Mouse (Mus musculus) hindbrain, embryonic 15.5 days (tissue): ENCODE measurements around the gene Ppif. TPM values are rescaled to one million over a fixed set of nuclear protein-coding genes. Genes with fewer than 3 reads are reported as not detected.
A peak's percentile ranks its signal among the peaks of the same experiment; 100 is the strongest.

Source experiments
- ATAC-seq: fragments of 200-750 bp; cut with Nextera tagmentation; 2 replicates; pipeline ENCODE4 v1.8.0; 2017; ENCODE audit warnings: low read depth, moderate number of reproducible peaks, moderate TSS enrichment; ENCODE audit not compliant: low FRiP score
- H3K27ac ChIP-seq: fragments of 300-500 bp; sonication (generic); replicated peaks from 2 replicates; pipeline ENCODE4 v1.5.1; 2015; ENCODE audit warnings: mild to moderate bottlenecking, inconsistent platforms
- H3K27me3 ChIP-seq: fragments of 300-500 bp; sonication (generic); 2 replicates; pipeline ENCODE4 v1.6.1; 2015; ENCODE audit warnings: control low read depth, inconsistent platforms
- H3K36me3 ChIP-seq: fragments of 300-500 bp; sonication (generic); 2 replicates; pipeline ENCODE4 v1.6.1; 2015; ENCODE audit warnings: control low read depth, inconsistent platforms
- H3K4me1 ChIP-seq: fragments of 300-500 bp; sonication (generic); replicated peaks from 2 replicates; pipeline ENCODE4 v1.6.1; 2015; ENCODE audit warnings: control low read depth, inconsistent platforms
- H3K4me2 ChIP-seq: fragments of 300-500 bp; sonication (generic); 2 replicates; pipeline ENCODE4 v1.6.1; 2015; ENCODE audit warnings: moderate library complexity, mild to moderate bottlenecking, inconsistent platforms
- H3K4me3 ChIP-seq: fragments of 300-500 bp; sonication (generic); 2 replicates; pipeline ENCODE4 v1.5.1; 2015; ENCODE audit warnings: mild to moderate bottlenecking, inconsistent platforms
- H3K9ac ChIP-seq: fragments of 300-500 bp; sonication (generic); 2 replicates; pipeline ENCODE4 v1.6.1; 2015; ENCODE audit warnings: inconsistent platforms
- H3K9me3 ChIP-seq: fragments of 300-500 bp; sonication (generic); 2 replicates; pipeline ENCODE4 v1.6.1; 2016; ENCODE audit warnings: control low read depth, inconsistent platforms
- WGBS: fragments of 180-500 bp; shearing (Covaris S2); methylation state at CpG from one replicate; pipeline ENCODE4 v1.1.7; 2015; 5-methylcytosine and 5-hydroxymethylcytosine counted together
- polyA plus RNA-seq: library from polyadenylated mRNA; unstranded; fragments of >200 nt; fragmentation: Nextera tagmentation; extraction: Ambion mirVana; gene quantifications from 2 replicates; pipeline ENCODE4 v1.2.1, GENCODE M21; 2015

Ppif gene
- 33.2 and 40.7 TPM in 2 replicates for polyA plus RNA-seq

DNA sequence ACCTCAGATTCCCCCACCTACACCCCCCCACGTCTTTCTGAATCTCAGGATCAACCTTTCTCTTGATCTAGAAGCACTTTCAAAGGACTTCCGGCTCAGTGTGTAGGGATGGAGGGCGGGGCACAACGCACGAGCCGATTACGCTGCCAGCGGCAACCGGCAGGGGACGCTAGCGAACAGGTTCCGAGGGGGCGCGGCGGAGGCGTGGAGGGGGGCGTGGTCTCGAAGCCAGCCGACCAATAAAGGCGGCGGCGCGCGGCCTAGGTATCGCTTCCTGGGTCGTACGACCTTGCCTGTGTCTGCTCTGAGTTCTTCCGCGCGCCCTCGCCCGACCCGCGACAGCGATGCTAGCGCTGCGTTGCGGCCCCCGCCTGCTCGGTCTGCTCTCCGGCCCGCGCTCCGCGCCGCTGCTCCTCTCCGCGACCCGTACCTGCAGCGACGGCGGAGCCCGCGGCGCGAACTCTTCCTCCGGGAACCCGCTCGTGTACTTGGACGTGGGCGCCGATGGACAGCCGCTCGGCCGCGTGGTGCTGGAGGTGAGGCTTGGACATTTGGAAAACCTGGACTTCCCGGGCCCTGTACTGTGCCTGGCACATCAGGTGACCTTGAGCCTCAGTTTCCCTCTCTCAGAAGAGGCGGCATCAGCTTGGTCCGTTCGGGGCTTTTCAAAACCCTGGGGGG is at the start of gene Ppif:
TSS of gene Ppif (plus strand) at position 267 of the 681 bp plus-strand sequence.
- WGBS, result under 1% methylated on average over 68 of the region's 70 CpGs
- Histone ChIP-seq H3K27ac (peak within 1 kb of the TSS; percentile 65), H3K27me3 (no peaks in the 10 kb centered on the region), H3K9me3 (no peaks in the 10 kb centered on the region), H3K4me1 (peaks cover 25% of the 10 kb centered on the region), H3K4me2 (peak within 1 kb of the TSS; percentile 94), H3K36me3 (peaks cover 14% of the 10 kb centered on the region), H3K9ac (peak within 1 kb of the TSS; percentile 81), H3K4me3 (peak within 1 kb of the TSS; percentile 88)
- peak; percentile 93 for ATAC-seq

DNA sequence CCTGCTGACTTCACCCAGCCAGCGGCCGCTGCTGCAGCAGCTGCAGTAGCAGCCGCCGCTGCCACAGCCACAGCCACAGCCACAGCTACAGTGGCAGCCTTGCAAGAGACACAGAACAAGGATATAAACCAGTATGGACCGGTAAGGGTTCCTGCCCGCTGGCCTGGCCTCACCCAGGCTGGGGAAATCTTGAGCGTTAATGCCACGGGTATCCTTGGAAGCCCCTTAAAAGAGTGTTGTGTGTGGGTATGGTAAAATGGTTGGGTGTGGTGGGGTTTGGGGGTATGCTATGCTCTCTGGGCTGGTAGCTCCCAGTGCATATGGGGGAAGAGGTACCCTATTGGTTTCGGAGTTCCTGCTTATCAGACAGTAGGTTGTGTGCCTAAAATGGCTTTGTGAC is 48.2 kb upstream of the Ppif start:
- no peak overlapping the region for H3K9ac ChIP-seq
- no peaks in the 10 kb centered on the region for H3K9me3 ChIP-seq
- no peak overlapping the region for H3K27ac ChIP-seq
- no peak overlapping the region for H3K4me3 ChIP-seq
- WGBS, result 81% methylated on average over 9 of the region's 9 CpGs
- ATAC-seq, result no peak
- no peak overlapping the region for H3K4me2 ChIP-seq
- H3K4me1 ChIP-seq, result 0 out of 2 replicates have a peak, but pooled peaks cover 5% of the 10 kb centered on the region
- H3K27me3 ChIP-seq, result no peaks in the 10 kb centered on the region
- H3K36me3 ChIP-seq, result peaks cover 72% of the 10 kb centered on the region

DNA sequence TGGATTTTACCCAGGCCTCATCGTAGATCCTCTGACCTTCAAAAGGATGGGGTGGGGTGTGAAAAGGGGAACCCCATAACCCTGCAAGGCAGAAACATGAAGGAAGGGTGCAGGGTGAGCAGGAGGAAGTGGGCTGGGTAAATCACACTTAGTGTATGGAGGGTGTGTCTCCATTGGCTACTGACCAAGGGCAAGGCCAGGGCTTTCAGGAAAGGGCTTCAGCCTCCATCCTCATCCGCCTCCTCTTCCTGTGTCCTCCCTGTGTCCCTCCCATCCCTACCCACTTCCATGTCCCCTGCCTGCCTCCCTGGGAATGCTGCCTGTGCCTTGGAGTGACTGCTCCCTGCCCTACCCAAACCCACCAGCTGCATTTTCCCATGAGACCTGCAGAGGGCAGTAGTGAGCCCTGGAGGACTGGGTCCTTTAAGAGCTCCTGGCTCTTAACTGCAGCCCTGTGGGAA is 47.8 kb upstream of the Ppif start:
- ATAC-seq, result peak; percentile 23; the same call in 1 of the 2 replicates
- no peak overlapping the region for H3K4me3 ChIP-seq
- 69% methylated on average over 2 of the region's 2 CpGs for WGBS
- 0 out of 2 replicates have a peak overlapping the region, but pooled peaks have one; percentile 16 for H3K27ac ChIP-seq
- H3K27me3 ChIP-seq, result no peaks in the 10 kb centered on the region
- no peak overlapping the region for H3K9ac ChIP-seq
- no peaks in the 10 kb centered on the region for H3K9me3 ChIP-seq
- H3K4me2 ChIP-seq, result no peak overlapping the region
- peaks cover 77% of the 10 kb centered on the region for H3K36me3 ChIP-seq
- H3K4me1 ChIP-seq, result 0 out of 2 replicates have a peak, but pooled peaks cover under 1% of the 10 kb centered on the region

DNA sequence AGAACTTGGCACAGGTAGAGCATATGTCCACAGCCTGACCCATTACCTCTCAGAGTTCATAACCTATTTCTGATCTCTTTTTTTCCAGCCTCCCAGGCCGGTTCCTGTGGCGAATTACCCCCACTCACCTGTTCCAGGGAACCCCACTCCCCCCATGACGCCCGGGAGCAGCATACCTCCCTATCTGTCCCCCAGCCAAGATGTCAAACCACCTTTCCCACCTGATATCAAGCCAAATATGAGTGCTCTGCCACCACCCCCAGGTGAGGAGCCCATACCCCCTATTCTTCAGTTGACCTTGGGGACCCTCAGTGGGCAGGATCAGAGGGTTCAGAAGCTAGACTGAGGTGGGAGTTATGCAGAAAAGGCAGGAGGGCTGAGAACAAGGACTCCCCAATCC is 42.8 kb upstream of the Ppif start:
- no peak for ATAC-seq
- WGBS, result 92% methylated on average over 4 of the region's 4 CpGs
- Histone ChIP-seq H3K4me2 (no peak overlapping the region), H3K36me3 (peaks cover 97% of the 10 kb centered on the region), H3K27me3 (no peaks in the 10 kb centered on the region), H3K9me3 (no peaks in the 10 kb centered on the region), H3K27ac (no peak overlapping the region), H3K9ac (no peak overlapping the region), H3K4me3 (no peak overlapping the region), H3K4me1 (no peaks in the 10 kb centered on the region)

DNA sequence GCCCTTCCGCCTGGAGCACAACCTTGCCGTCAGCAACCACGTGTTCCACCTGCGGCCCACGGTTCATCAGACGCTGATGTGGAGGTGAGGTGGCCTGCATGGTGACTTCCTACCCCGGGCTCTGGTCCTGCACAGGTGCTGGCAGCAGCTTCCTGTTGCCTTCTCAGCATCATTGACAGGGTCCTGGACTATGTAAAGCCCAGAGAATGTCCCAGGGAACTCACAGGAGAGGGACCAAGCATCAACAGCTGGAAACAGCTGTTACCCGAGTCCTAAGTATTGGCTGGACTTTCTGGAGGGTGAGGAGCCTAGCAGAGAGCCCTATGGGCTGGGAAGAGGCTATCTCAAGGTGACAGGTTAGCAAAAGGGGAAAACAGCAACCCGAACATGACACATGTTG is 42.0 kb upstream of the Ppif start:
- no peaks in the 10 kb centered on the region for H3K9me3 ChIP-seq
- peaks cover 99% of the 10 kb centered on the region for H3K36me3 ChIP-seq
- no peak overlapping the region for H3K4me3 ChIP-seq
- H3K4me2 ChIP-seq, result no peak overlapping the region
- no peaks in the 10 kb centered on the region for H3K4me1 ChIP-seq
- no peak for ATAC-seq
- WGBS, result 92% methylated on average over 9 of the region's 9 CpGs
- no peaks in the 10 kb centered on the region for H3K27me3 ChIP-seq
- H3K9ac ChIP-seq, result no peak overlapping the region
- no peak overlapping the region for H3K27ac ChIP-seq

DNA sequence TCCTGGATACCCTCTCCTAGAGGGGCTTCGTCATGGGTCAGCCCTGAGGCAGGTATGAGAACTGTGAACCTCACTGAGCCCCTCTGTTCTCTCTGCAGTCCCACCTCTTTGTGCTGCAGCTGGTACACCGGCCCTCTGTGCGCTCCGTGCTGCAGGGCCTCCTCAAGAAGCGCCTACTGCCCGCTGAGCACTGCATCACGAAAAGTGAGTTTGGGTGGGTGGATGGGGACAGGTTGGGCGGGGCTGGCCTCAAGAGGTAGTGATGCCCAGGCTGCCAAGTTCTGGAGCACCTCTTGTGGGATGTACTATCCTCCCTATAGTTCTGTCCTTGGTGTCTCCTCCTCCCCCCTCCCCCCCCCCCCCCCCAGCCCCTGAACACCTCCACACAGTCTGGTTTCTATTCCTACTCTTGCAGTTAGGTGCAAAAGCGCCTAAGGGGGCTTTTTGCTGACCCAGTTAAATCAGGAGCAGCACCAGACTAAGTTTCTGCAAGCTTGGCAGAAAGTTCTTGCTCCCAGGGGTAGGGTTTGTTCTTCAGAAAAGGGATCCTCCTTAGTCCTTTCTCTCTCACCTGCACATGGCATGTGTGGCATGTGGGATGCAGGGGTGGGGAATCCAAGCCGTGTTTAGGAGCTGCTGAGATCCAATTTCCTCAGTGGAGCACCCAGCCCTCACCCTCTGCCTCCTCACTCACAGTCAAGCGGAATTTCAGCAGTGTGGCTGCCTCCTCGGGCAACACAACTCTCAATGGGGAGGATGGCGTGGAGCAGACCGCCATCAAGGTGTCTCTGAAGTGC is 39.4 kb upstream of the Ppif start:
- ATAC-seq, result no peak
- H3K9ac ChIP-seq, result no peak overlapping the region

DNA sequence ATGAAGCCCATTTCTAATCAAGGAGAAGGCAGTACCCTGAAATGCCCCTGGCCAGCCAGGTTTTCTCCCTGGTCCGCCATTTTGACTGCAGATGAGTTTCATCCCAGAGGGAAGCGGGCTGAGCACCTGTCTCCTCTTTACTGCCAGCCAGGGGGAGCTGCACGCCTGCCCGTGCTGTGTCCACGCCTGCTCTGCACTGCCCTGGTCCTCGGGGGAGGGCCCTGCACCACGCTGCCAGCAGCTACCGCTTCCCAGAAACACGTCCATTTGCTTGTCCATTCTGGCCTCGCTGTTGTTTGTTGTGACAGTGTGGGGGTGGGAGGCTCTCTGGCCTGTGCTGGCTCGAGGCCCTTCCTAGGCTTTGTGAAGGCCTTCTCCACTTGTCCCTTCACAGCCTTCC is 33.3 kb upstream of the Ppif start:
- no peaks in the 10 kb centered on the region for H3K27me3 ChIP-seq
- H3K4me1 ChIP-seq, result peaks cover 26% of the 10 kb centered on the region
- no peak overlapping the region for H3K9ac ChIP-seq
- H3K4me2 ChIP-seq, result no peak overlapping the region
- H3K27ac ChIP-seq, result peak overlapping the region; percentile 37; the same call in 1 of the 2 replicates
- peaks cover 85% of the 10 kb centered on the region for H3K36me3 ChIP-seq
- H3K9me3 ChIP-seq, result no peaks in the 10 kb centered on the region
- no peak overlapping the region for H3K4me3 ChIP-seq
- WGBS, result 46% methylated on average over 11 of the region's 11 CpGs
- 0 out of 2 replicates have a peak, but pooled peaks have one; percentile 21 for ATAC-seq

More for the DNA sequence above, 39.4 kb upstream of the Ppif start:
- Histone ChIP-seq H3K4me3 (no peak overlapping the region), H3K27ac (no peak overlapping the region; the same call in 1 of the 2 replicates), H3K36me3 (peaks cover 99% of the 10 kb centered on the region), H3K4me2 (no peak overlapping the region), H3K4me1 (no peaks in the 10 kb centered on the region), H3K9me3 (no peaks in the 10 kb centered on the region), H3K27me3 (no peaks in the 10 kb centered on the region)
- WGBS, result 93% methylated on average over 14 of the region's 14 CpGs

DNA sequence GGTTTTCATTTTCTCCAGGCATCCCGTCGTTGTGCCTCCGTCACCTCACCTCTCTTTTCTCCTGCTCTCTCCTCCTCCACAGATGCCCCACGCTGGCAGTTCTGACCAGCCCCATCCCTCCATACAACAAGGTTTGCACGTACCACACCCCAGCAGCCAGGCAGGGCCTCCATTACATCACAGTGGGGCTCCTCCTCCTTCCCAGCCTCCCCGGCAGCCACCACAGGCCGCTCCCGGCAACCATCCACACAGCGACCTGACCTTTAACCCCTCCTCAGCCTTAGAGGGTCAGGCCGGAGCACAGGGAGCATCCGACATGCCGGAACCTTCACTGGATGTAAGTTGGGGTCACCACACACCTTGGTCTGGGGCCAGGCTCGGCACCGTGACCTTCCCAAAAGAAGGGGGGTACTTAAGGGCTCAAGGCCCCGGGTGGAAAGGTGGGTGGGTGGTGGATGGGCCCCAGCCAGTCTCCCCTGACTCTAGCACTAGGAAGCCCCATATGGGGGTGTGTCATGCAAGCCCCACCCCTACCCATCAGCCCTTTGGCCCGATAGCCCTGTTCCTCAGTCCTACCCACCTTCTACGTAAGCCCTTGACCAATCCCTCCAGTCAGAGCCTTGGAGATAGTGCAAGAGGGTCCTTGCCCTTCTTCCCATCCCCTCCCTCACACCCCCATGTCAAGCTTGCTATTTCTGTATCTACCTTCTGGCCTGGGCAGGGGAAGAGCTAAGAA is 32.6 kb upstream of the Ppif start:
- H3K9me3 ChIP-seq, result no peaks in the 10 kb centered on the region
- WGBS, result 62% methylated on average over 17 of the region's 17 CpGs
- ATAC-seq, result no peak

DNA sequence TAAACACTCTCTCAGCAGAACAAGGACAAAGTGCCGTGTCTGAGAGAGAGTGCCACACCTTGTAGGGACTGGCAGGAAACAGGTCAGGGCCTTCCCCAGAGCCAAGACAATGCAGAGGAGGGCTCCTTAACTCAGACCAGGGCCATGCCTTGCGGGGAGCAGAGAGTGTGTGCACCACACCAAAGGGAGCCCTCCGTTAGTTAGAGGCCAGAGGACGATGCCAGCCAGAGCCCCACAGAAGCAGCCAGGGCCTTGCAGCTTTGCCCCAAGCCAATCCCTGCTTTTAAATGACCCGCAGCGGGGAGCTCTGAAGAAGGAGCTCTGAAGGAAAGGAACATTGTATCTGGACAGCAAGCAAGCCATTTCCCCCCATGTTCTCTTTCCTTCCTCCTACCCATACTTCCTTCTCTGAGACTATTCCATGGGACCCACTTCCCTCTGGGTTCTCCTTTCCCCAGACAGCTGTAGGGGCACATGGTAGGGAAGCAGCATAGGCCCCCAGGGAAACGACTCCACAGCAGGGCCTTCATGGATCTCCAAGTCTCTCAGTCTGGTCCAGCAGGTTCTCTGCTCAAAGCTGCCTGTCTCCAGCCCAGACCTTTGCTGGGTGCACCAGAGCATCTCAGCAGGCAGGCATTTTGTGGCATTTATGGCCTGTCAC is 30.2 kb upstream of the Ppif start:
- Histone ChIP-seq H3K9ac (no peak overlapping the region), H3K27me3 (no peaks in the 10 kb centered on the region), H3K27ac (peak overlapping the region; percentile 72), H3K4me2 (no peak overlapping the region), H3K9me3 (no peaks in the 10 kb centered on the region), H3K4me3 (no peak overlapping the region), H3K4me1 (peaks cover 26% of the 10 kb centered on the region), H3K36me3 (peaks cover 60% of the 10 kb centered on the region)
- WGBS, result 80% methylated on average over 7 of the region's 7 CpGs
- ATAC-seq, result no peak

More for the DNA sequence above, 32.6 kb upstream of the Ppif start:
- no peak overlapping the region for H3K4me2 ChIP-seq
- H3K4me1 ChIP-seq, result peaks cover 26% of the 10 kb centered on the region
- H3K4me3 ChIP-seq, result no peak overlapping the region
- H3K36me3 ChIP-seq, result peaks cover 84% of the 10 kb centered on the region
- H3K9ac ChIP-seq, result no peak overlapping the region
- peak overlapping the region; percentile 37; the same call in 1 of the 2 replicates for H3K27ac ChIP-seq
- H3K27me3 ChIP-seq, result no peaks in the 10 kb centered on the region

DNA sequence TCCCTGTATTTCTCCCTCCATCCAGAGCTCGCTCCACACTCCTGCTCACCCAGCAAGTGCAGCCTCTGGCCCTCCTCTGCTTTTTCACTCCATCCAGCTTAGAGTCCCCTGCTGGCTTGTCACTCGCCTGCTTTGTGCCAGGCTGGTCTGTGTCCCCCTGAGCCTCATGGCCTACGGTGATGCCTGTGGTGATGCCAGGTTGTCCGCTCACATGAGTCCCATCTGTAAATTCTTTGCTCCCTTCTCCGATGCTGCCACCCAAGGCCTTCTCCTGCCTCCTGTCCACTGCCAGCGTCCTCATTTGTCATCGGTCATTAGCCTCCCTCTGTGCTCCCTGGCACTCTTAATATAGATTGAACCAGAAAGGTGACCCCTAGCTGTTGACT is 29.7 kb upstream of the Ppif start:
- Histone ChIP-seq H3K4me3 (no peak overlapping the region), H3K4me2 (no peak overlapping the region), H3K4me1 (peaks cover 26% of the 10 kb centered on the region), H3K9me3 (no peaks in the 10 kb centered on the region), H3K9ac (no peak overlapping the region), H3K27me3 (no peaks in the 10 kb centered on the region), H3K27ac (peak overlapping the region; percentile 72), H3K36me3 (peaks cover 55% of the 10 kb centered on the region)
- 43% methylated on average over 7 of the region's 7 CpGs for WGBS
- ATAC-seq, result peak; percentile 13; the same call in 1 of the 2 replicates

DNA sequence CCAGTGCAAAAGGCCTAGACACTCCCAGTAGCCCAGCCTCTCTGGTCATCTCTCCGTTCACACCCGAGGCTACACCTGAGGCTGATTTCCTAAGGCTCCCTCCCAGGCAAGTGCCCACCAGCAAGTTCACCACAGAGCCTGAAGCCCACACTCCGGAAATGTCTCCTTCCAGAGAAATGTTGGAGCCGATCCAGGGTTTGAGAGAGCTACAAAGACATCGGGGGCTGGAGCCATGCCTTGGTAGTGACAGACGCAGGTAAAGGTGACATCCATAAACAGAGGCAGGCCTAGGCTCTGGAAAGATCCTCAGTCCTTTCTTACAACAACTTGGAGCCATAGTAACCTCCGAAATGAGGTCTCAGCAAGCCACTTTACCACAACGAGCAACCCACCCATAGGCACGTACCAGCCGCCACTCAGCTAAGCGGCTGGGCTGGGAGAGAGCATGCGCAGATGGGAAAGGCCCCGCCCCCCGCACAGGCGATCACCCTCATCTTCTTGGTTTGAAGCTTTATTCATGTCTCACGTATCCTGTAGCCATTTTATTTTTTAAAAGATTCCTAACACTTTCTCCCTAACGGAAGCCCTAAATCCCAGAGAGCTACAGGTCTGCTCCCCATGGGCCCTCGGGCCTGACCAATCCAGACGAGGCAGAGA is 28.5 kb upstream of the Ppif start:
- ATAC-seq, result peak; percentile 10; the same call in 1 of the 2 replicates
- 63% methylated on average over 19 of the region's 19 CpGs for WGBS

More for the DNA sequence above, 28.5 kb upstream of the Ppif start:
- no peak overlapping the region for H3K4me2 ChIP-seq
- no peak overlapping the region for H3K9ac ChIP-seq
- H3K4me3 ChIP-seq, result no peak overlapping the region
- peak overlapping the region; percentile 46 for H3K27ac ChIP-seq
- no peaks in the 10 kb centered on the region for H3K27me3 ChIP-seq
- no peaks in the 10 kb centered on the region for H3K9me3 ChIP-seq
- H3K36me3 ChIP-seq, result peaks cover 45% of the 10 kb centered on the region
- H3K4me1 ChIP-seq, result peaks cover 24% of the 10 kb centered on the region
